Mouse (Mus musculus): ENCODE measurements around the gene Gm10964. TPM values are rescaled to one million over a fixed set of nuclear protein-coding genes. Genes with fewer than 3 reads are reported as not detected.

The Gm10964 gene
- not detected for polyA plus RNA-seq (2014; fragmentation: Illumina TruSeq; extraction: RNeasy Lipid Tissue Mini Kit (QIAGEN cat#74804); ENCODE audit: low read depth, low replicate concordance)

DNA sequence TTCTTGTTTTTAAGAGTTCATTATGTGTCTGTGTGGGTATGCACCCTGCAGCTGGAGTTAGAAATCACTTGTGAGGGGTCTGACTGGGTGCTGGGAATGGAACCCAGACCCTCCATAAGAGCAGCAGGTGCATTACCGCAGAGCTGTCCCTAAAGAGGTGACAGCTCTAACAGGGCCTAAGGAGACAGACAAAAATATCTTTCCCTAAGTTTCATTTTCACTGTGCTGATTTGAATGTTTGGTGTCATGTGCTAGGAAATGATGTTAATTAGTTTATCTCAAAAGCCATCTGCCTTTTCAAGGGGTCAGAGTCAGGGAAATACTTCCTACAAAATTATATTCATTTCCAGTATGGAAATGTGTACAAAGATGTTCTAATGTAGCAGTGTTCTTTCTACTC lies at the start of gene Gm10964:
Gene Gm10964, plus strand, starts transcription at position 38 of the 400 bp plus-strand sequence.

DNA sequence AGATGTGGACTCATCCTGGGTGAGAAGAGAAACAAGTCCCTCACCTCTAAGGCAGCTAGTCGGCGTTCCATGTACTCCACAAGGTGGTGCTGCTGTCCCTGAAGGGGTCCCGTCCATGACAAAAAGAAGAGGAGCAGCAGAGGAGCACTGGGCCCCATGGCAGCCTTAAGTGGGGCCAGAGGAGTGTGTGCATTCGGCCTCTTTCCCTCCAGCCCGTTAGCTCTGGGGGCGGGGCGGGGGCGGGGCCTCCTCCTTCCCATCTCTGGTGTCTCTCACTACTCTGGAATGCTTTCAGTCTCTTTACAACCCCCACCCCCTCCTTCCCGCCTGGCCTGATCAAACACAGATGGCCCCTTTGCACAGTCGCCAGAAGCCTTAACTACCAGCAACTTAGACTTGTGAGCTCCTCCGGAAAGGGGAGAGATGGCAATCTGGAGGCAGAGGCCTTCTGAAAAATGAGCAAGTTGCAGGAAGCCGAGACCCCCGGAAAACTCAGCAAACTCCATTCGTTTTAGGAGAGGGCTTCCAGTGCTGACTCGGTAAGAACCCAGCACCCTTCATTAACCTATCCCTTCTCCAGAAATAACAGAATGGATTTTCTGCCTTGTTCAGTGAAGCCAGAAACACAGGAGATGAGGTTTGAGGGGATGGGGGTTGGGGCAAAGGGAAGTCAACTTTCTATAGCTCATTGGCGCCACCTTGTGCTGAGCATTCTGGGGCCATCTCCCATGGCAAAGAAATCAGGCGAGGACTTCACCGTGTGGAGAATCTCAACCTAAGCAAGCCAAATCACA lies 1.2 kb upstream of the Gm10964 start, which contains the start of gene Olfml3:
Gene Olfml3, minus strand, starts transcription at position 224 of the 794 bp plus-strand sequence.

DNA sequence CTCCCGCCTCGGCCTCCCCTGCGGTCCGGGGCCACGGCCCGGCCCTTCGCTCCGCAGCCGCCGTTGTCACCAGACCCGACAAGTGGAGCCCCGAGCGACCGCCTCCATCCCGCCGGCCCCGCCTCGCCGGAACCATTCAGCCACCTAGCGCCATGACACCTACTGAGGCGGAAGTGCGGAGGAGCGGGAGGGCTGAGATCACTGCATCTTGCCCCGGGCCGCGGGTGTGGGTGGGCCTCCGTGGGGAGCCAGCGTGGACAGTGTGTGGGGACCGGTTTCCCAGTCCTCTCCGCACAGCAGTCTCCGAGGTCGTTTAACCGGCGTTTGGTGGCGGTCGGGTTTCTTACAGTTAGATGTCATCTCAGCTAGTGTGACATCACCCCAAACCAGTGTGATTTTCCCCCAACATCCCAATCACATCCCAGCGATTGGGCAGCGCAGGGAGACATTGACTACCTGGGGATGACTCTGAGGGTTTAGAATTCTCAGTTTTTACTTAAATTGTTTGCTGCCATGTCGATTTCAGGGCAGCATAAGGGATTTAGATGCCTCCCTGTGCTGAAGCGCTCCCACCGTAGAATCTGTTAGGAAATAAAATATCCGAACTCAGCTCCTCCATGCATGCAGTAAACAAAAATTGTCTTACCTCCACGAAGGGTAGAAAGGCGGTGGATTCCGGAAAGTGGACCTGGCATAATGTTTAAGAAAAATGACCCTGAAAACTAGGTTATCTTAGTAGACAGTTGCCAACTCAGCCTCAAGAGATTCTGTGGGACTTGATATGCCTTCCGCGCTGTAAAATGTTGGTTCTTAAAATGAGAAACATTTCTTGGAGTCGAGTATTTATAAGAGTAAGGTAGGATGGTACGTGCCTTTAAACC lies 52.3 kb downstream of the Gm10964 start, which contains the start of gene Hipk1:
Gene Hipk1, minus strand, starts transcription at position 334 of the 881 bp plus-strand sequence.

Other genes with a start within 250 kb of the Gm10964 start
- gene Syt6, start 164.1 kb upstream of the Gm10964 start, polyA plus RNA-seq (2014; fragmentation: Illumina TruSeq; extraction: RNeasy Lipid Tissue Mini Kit (QIAGEN cat#74804); ENCODE audit: low read depth, low replicate concordance): not detected
- 0.40 TPM for gene Atg4a-ps, start 93.3 kb upstream of the Gm10964 start, polyA plus RNA-seq (2014; fragmentation: Illumina TruSeq; extraction: RNeasy Lipid Tissue Mini Kit (QIAGEN cat#74804); ENCODE audit: low read depth, low replicate concordance)
- gene Olfml3, start 1.4 kb upstream of the Gm10964 start, polyA plus RNA-seq (2014; fragmentation: Illumina TruSeq; extraction: RNeasy Lipid Tissue Mini Kit (QIAGEN cat#74804); ENCODE audit: low read depth, low replicate concordance): 12.1 TPM
- gene Hipk1, start 52.2 kb downstream of the Gm10964 start, polyA plus RNA-seq (2014; fragmentation: Illumina TruSeq; extraction: RNeasy Lipid Tissue Mini Kit (QIAGEN cat#74804); ENCODE audit: low read depth, low replicate concordance): 73.3 TPM
- 6.2 TPM for gene Dclre1b, start 70.1 kb downstream of the Gm10964 start, polyA plus RNA-seq (2014; fragmentation: Illumina TruSeq; extraction: RNeasy Lipid Tissue Mini Kit (QIAGEN cat#74804); ENCODE audit: low read depth, low replicate concordance)
- gene Ap4b1, start 70.2 kb downstream of the Gm10964 start, polyA plus RNA-seq (2014; fragmentation: Illumina TruSeq; extraction: RNeasy Lipid Tissue Mini Kit (QIAGEN cat#74804); ENCODE audit: low read depth, low replicate concordance): 14.1 TPM
- not detected for gene Gm43064, start 70.2 kb downstream of the Gm10964 start, polyA plus RNA-seq (2014; fragmentation: Illumina TruSeq; extraction: RNeasy Lipid Tissue Mini Kit (QIAGEN cat#74804); ENCODE audit: low read depth, low replicate concordance)
- gene Bcl2l15, start 93.2 kb downstream of the Gm10964 start, polyA plus RNA-seq (2014; fragmentation: Illumina TruSeq; extraction: RNeasy Lipid Tissue Mini Kit (QIAGEN cat#74804); ENCODE audit: low read depth, low replicate concordance): 2.2 TPM
- gene Ptpn22, start 120.4 kb downstream of the Gm10964 start, polyA plus RNA-seq (2014; fragmentation: Illumina TruSeq; extraction: RNeasy Lipid Tissue Mini Kit (QIAGEN cat#74804); ENCODE audit: low read depth, low replicate concordance): 5.4 TPM
- 29.0 TPM for gene Rsbn1, start 174.8 kb downstream of the Gm10964 start, polyA plus RNA-seq (2014; fragmentation: Illumina TruSeq; extraction: RNeasy Lipid Tissue Mini Kit (QIAGEN cat#74804); ENCODE audit: low read depth, low replicate concordance)
- gene Phtf1, start 228.7 kb downstream of the Gm10964 start, polyA plus RNA-seq (2014; fragmentation: Illumina TruSeq; extraction: RNeasy Lipid Tissue Mini Kit (QIAGEN cat#74804); ENCODE audit: low read depth, low replicate concordance): 24.9 TPM

Measured in kidney, adult 10 weeks (tissue).